Mouse (Mus musculus): ENCODE results near the gene Wasf2. TPM values are rescaled to one million over a fixed set of nuclear protein-coding genes. Genes with fewer than 3 reads are reported as not detected.

Wasf2 gene
- polyA plus RNA-seq, 1 experiment from 2014 or later, result 22.2 TPM

DNA sequence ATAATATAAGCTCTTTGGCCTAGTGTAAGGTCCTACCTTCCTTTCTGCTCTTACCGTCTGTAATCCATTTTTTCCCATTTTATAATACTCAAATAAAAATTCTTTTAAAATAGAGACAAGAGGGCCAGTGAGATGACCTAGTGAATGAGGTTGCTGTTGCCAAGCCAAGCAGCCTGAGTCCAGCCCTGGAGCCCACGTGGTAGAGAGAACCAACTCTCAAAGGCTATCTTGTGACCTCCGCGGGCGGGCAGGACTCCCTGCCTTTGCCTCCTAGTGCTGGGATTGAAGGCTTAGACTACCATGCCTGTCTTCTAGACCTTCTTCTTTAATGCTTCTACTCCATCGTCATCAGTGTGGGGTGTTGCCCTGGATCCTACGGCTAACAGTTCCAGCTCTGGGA lies 49.0 kb downstream of the Wasf2 start:
- H3K4me3 ChIP-seq (replicated peaks), result no peak overlapping the region
- H3K27ac ChIP-seq (replicated peaks), result no peak overlapping the region
- 94% methylated on average over 7 of the region's 7 CpGs for WGBS
- H3K4me2 ChIP-seq, result no peak overlapping the region
- no peaks in the 10 kb centered on the region for H3K9me3 ChIP-seq (replicated peaks)
- no peak overlapping the region for H3K9ac ChIP-seq (replicated peaks)
- H3K36me3 ChIP-seq, result 0 out of 2 replicates have a peak, but pooled peaks cover 2% of the 10 kb centered on the region
- no peaks in the 10 kb centered on the region for H3K27me3 ChIP-seq (replicated peaks)
- peaks cover 35% of the 10 kb centered on the region for H3K4me1 ChIP-seq
- ATAC-seq (ENCODE audit: low FRiP score), result no peak

GRCm38 (mm10) chr4:133182439-133183033 lies 52.2 kb downstream of the Wasf2 start:
- no peaks in the 10 kb centered on the region for H3K9me3 ChIP-seq (replicated peaks)
- H3K27me3 ChIP-seq (replicated peaks), result no peaks in the 10 kb centered on the region
- ATAC-seq (ENCODE audit: low FRiP score), result no peak
- 94% methylated on average over 8 of the region's 8 CpGs for WGBS
- no peak overlapping the region for H3K27ac ChIP-seq (replicated peaks)
- H3K4me2 ChIP-seq, result no peak overlapping the region
- H3K9ac ChIP-seq (replicated peaks), result no peak overlapping the region
- no peak overlapping the region for H3K4me3 ChIP-seq (replicated peaks)
- peaks cover 22% of the 10 kb centered on the region for H3K4me1 ChIP-seq
- H3K36me3 ChIP-seq, result peaks cover 11% of the 10 kb centered on the region; the same call in 1 of the 2 replicates

- Histone ChIP-seq H3K36me3 (peaks cover 21% of the 10 kb centered on the region), H3K9me3 (replicated peaks) (no peaks in the 10 kb centered on the region), H3K27ac (replicated peaks) (no peak overlapping the region), H3K4me1 (peaks cover 17% of the 10 kb centered on the region), H3K27me3 (replicated peaks) (no peaks in the 10 kb centered on the region), H3K4me2 (no peak overlapping the region), H3K4me3 (replicated peaks) (no peak overlapping the region), H3K9ac (replicated peaks) (no peak overlapping the region)
- no peak for ATAC-seq (ENCODE audit: low FRiP score)
- WGBS, result 45% methylated on average over 14 of the region's 14 CpGs
Measured at GRCm38 (mm10) chr4:133184031-133184897, 54.0 kb downstream of the Wasf2 start.

GRCm38 (mm10) chr4:133184898-133185665 lies 54.8 kb downstream of the Wasf2 start:
- WGBS, result 32% methylated on average over 15 of the region's 15 CpGs
- Histone ChIP-seq H3K9ac (replicated peaks) (no peak overlapping the region), H3K4me2 (no peak overlapping the region), H3K27me3 (replicated peaks) (no peaks in the 10 kb centered on the region), H3K4me1 (peaks cover 17% of the 10 kb centered on the region), H3K36me3 (peaks cover 26% of the 10 kb centered on the region), H3K9me3 (replicated peaks) (no peaks in the 10 kb centered on the region), H3K4me3 (replicated peaks) (no peak overlapping the region), H3K27ac (replicated peaks) (no peak overlapping the region)
- no peak for ATAC-seq (ENCODE audit: low FRiP score)

- Histone ChIP-seq H3K27me3 (replicated peaks) (no peaks in the 10 kb centered on the region), H3K4me3 (replicated peaks) (no peak overlapping the region), H3K36me3 (peaks cover 33% of the 10 kb centered on the region), H3K4me1 (peaks cover 17% of the 10 kb centered on the region), H3K4me2 (no peak overlapping the region), H3K9me3 (replicated peaks) (no peaks in the 10 kb centered on the region), H3K9ac (replicated peaks) (no peak overlapping the region), H3K27ac (replicated peaks) (no peak overlapping the region)
- no peak for ATAC-seq (ENCODE audit: low FRiP score)
- WGBS, result 79% methylated on average over 8 of the region's 8 CpGs
Measured at GRCm38 (mm10) chr4:133185893-133186292, 55.6 kb downstream of the Wasf2 start.

- H3K9me3 ChIP-seq (replicated peaks), result no peaks in the 10 kb centered on the region
- no peak overlapping the region for H3K4me3 ChIP-seq (replicated peaks)
- no peak overlapping the region for H3K27ac ChIP-seq (replicated peaks)
- ATAC-seq (ENCODE audit: low FRiP score), result no peak
- H3K4me1 ChIP-seq, result peaks cover 17% of the 10 kb centered on the region
- no peak overlapping the region for H3K4me2 ChIP-seq
- H3K36me3 ChIP-seq, result peaks cover 42% of the 10 kb centered on the region
- WGBS, result 92% methylated on average over 5 of the region's 5 CpGs
- H3K9ac ChIP-seq (replicated peaks), result no peak overlapping the region
- no peaks in the 10 kb centered on the region for H3K27me3 ChIP-seq (replicated peaks)
Measured at GRCm38 (mm10) chr4:133186856-133187255, 56.6 kb downstream of the Wasf2 start.

DNA sequence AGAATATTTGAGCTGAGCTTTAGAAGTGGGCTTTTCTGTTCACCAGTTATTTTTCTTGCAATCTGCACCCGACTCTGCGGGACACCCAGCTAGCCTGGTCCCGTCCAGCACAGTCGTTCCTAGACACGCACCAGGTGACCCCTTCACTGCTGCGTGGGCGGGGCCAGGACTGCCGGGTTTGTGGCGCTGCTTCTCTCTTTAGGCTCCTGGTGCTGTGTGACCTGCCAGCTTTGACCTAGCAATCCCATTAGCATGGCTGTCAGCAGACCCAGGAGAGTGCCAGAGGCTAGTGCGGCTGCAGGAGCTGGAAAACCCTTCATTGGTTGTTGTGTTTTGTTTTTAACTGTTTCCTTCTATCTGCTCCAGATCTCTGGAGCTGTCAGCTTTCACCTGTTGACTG lies 59.1 kb downstream of the Wasf2 start:
- Histone ChIP-seq H3K9ac (replicated peaks) (no peak overlapping the region), H3K4me1 (peaks cover 11% of the 10 kb centered on the region), H3K4me2 (no peak overlapping the region), H3K36me3 (peaks cover 63% of the 10 kb centered on the region), H3K9me3 (replicated peaks) (no peaks in the 10 kb centered on the region), H3K27me3 (replicated peaks) (no peaks in the 10 kb centered on the region), H3K27ac (replicated peaks) (no peak overlapping the region), H3K4me3 (replicated peaks) (no peak overlapping the region)
- ATAC-seq (ENCODE audit: low FRiP score), result no peak
- WGBS, result 78% methylated on average over 10 of the region's 10 CpGs

GRCm38 (mm10) chr4:133194482-133194881 lies 64.2 kb downstream of the Wasf2 start:
- H3K4me2 ChIP-seq, result no peak overlapping the region
- peaks cover 53% of the 10 kb centered on the region for H3K36me3 ChIP-seq
- no peak overlapping the region for H3K9ac ChIP-seq (replicated peaks)
- no peak overlapping the region for H3K4me3 ChIP-seq (replicated peaks)
- no peaks in the 10 kb centered on the region for H3K27me3 ChIP-seq (replicated peaks)
- H3K4me1 ChIP-seq, result peaks cover 34% of the 10 kb centered on the region
- no peaks in the 10 kb centered on the region for H3K9me3 ChIP-seq (replicated peaks)
- WGBS, result 88% methylated on average over 11 of the region's 11 CpGs
- H3K27ac ChIP-seq (replicated peaks), result no peak overlapping the region
- no peak for ATAC-seq (ENCODE audit: low FRiP score)

DNA sequence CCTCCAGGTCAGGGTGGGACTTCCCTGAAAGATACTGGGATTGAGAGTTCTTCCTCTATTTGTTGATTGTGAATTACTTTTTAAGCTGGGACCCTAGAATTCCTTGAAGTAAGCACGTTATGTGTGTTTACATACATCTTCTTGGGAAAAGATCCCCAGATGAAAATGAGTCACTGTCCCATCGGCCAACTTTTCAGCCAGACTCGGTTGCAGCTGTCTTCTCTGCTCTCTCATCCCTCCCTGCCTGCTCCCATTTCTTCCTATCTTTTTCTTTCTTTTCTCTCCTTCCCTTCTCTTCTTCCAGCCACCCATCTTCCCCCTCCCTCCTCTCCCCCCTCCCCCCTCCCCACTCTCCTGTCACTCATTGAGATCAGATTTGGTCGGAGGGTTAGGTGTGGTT lies 64.7 kb downstream of the Wasf2 start:
- no peak for ATAC-seq (ENCODE audit: low FRiP score)
- H3K27me3 ChIP-seq (replicated peaks), result no peaks in the 10 kb centered on the region
- H3K4me2 ChIP-seq, result no peak overlapping the region
- peaks cover 39% of the 10 kb centered on the region for H3K4me1 ChIP-seq
- no peak overlapping the region for H3K27ac ChIP-seq (replicated peaks)
- no peak overlapping the region for H3K4me3 ChIP-seq (replicated peaks)
- 78% methylated on average over 4 of the region's 4 CpGs for WGBS
- H3K9ac ChIP-seq (replicated peaks), result no peak overlapping the region
- H3K36me3 ChIP-seq, result peaks cover 51% of the 10 kb centered on the region
- H3K9me3 ChIP-seq (replicated peaks), result no peaks in the 10 kb centered on the region

GRCm38 (mm10) chr4:133196136-133196535 lies 65.8 kb downstream of the Wasf2 start:
- ATAC-seq (ENCODE audit: low FRiP score), result no peak
- H3K4me2 ChIP-seq, result no peak overlapping the region
- no peaks in the 10 kb centered on the region for H3K27me3 ChIP-seq (replicated peaks)
- H3K9me3 ChIP-seq (replicated peaks), result no peaks in the 10 kb centered on the region
- 0 out of 2 replicates have a peak overlapping the region, but pooled peaks have one; percentile 17 for H3K9ac ChIP-seq (replicated peaks)
- no peak overlapping the region for H3K4me3 ChIP-seq (replicated peaks)
- peak overlapping the region; percentile 86 for H3K27ac ChIP-seq (replicated peaks)
- 77% methylated on average over 2 of the region's 2 CpGs for WGBS
- H3K36me3 ChIP-seq, result peaks cover 41% of the 10 kb centered on the region
- H3K4me1 ChIP-seq, result peaks cover 51% of the 10 kb centered on the region

- Histone ChIP-seq H3K4me2 (no peak overlapping the region), H3K4me1 (peaks cover 57% of the 10 kb centered on the region), H3K36me3 (peaks cover 34% of the 10 kb centered on the region), H3K27me3 (replicated peaks) (no peaks in the 10 kb centered on the region), H3K4me3 (replicated peaks) (no peak overlapping the region), H3K9me3 (replicated peaks) (no peaks in the 10 kb centered on the region), H3K9ac (replicated peaks) (0 out of 2 replicates have a peak overlapping the region, but pooled peaks have one; percentile 30), H3K27ac (replicated peaks) (peak overlapping the region; percentile 86)
- ATAC-seq (ENCODE audit: low FRiP score), result no peak
- WGBS, result 8% methylated on average over 7 of the region's 7 CpGs
Measured at GRCm38 (mm10) chr4:133196852-133197251, 66.5 kb downstream of the Wasf2 start.
